Mouse (Mus musculus): ENCODE results near the gene C9orf72.
"Not testable (repeated sequence)": the region's sequence is repeated elsewhere in the genome, so short reads cannot be mapped to it uniquely, and the experiment has no call there.

C9orf72 gene

DNA sequence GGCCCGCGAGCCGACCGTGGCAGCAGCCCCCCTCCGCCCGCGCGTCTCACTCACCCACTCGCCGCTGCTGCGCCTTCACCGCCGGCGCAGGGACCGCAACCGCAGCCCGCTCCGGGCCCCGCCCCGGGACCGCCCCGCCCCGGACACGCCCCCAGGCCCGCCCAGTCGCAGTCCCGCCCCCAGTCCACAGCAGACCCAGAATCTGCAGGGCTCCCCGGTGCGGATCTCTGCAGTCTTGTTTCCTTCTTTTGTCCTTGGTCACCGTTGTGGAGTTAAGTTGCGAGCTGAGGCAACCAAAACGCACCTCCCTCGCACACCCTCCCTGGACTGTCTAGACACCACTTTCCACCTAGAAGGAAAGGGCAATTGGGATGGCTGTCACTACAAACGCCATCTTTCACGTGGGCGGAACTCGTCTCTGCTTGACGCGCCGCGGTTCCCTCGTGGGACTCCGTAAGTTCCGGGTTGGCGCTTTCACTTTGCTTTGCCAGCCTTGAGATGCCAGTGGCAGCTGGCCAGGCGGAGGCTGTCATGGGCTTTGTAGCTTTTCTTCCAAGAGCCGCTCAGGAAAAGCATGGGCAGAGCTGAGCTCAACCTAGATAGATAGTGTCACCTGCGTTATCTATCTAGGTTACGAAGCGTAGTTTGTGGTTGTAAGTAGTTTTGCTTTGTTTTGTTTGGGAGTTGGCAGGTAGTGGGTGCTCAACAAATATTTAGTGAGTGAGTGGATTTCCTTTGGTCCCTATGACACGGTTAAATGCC, at the start of gene C9orf72:
TSS of gene C9orf72 (minus strand) at position 442 of the 762 bp plus-strand sequence.
- DNase-seq (ENCODE audit: low spot score) = peak; percentile 94

DNA sequence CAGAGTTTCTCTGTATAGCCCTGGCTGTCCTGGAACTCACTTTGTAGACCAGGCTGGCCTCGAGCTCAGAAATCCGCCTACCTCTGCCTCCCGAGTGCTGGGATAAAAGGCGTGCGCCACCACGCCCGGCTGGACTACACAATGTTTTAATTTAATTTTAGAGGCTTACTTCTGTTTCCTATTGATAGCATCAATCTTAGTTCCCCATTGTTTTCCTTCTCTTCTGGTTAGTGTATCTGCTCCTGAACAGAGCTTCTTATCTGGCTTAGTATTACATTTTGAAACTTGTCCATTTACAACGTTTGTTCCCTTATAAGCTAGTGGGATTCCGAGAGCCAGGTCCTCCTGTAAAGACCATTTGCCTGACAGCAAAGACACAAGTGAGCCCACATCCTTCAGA, 33.0 kb upstream of the C9orf72 start:
- no peak for DNase-seq (ENCODE audit: low spot score)

- DNase-seq (ENCODE audit: low spot score) = no peak
Observed at GRCm38 (mm10) chr4:35244023-35244422, 18.0 kb upstream of the C9orf72 start.

DNA sequence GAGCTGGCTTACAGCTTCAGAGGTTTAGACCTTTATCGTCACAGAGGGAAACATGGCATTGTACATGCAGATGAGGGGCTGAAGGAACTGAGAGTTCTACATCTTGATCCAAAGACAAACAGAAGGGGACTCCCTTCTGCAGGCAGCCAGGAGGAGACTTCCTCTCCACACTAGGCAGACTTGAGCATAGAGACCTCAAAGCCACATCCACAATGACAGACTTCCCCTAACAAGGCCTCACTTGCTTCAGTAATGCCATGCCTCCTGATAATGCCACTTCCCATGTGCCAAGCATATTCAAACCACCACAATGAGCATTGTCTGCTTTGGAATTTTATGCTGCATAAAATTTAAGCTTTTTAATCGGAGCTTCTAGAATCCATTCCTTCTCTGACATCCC, 15.8 kb upstream of the C9orf72 start:
- DNase-seq (ENCODE audit: low spot score) = no peak

- DNase-seq (ENCODE audit: low spot score) = no peak
Observed at GRCm38 (mm10) chr4:35238696-35239095, 12.7 kb upstream of the C9orf72 start.

DNA sequence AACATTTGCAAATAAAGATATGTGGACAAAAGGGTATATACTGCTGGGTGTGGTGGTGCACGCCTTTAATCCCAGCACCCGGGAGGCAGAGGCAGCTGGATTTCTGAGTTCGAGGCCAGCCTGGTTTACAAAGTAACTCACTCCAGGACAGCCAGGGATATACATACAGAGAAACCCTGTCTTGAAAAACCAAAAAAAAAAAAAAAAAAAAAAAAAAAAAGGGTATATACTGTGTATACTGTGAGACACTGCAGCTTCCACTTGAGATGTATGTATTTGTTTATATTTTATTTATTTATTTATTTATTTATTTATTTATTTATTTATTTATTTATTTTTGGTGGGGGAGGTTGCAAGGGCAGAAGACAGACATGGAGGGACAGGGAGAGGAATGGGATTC, 12.3 kb upstream of the C9orf72 start:
- DNase-seq (ENCODE audit: low spot score) = not testable (repeated sequence)

DNA sequence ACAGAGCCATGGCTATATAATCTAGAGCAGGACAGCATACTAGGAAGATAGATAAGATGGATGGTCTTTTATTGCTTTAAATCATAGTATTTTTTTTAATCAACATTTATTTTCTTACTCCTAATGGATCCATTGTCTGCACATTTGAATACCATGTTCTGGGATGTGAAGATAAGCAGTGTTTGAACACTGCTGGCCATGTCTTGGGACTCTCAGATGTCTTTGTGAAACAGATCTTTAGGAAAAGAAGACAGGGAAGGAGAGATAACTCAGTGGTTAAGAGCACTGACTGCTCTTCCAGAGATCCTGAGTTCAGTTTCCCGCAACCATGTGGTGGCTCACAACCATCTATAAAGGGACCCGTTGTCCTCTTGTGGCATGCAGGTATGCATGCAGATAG, 10.3 kb upstream of the C9orf72 start:
- no peak for DNase-seq (ENCODE audit: low spot score)

DNA sequence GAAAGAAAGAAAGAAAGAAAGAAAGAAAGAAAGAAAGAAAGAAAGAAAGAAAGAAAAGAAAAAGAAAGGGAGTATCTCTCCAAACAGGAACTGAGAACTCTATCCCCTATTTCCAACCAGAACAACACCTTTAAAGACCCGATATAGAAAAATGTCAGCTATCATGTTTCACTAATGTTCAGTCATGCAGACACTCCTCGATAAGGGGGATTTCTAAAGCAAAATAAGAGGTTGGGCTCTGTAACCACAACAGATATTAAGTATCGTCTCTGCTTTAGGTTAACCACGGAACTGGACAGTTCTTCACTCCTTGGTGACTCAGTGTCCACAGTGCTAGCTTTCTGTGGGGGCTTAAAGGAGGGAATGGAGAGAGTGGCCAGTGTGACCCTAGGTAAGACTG, 2.3 kb upstream of the C9orf72 start:
- DNase-seq (ENCODE audit: low spot score) = no peak

- DNase-seq (ENCODE audit: low spot score) = no peak
Observed at GRCm38 (mm10) chr4:35226496-35226992, 569 bp upstream of the C9orf72 start.

DNA sequence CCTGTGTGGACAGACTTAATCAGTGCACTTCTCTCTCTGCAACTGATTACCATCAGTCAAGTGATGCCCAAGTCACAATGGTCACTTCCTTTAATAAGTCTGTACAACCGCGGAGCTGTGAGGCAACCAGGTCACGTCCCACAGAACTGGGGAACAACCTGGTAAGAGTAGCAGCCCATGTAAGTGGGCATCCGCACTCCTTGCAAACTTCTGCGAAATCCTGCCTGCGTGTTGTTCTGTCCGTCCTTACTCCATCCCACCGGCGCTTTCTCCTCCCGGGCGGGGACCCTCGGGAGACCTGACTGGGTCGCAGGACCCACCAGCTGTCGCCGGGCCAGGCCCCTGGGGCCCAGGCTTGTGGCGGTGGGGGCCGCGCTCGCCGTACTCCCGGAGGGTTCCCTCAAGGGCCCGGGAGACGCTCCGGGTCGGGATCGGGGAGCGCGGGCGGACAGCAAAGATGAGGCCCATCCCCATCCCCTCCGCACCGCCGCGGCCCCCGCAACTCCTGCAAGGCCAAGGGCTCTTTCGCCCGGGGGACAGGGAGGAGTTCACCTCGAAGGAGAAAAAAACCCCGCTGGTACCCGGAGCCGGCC, 738 bp downstream of the C9orf72 start:
- no peak for DNase-seq (ENCODE audit: low spot score)

- no peak for DNase-seq (ENCODE audit: low spot score)
Observed at GRCm38 (mm10) chr4:35224101-35224500, 1.9 kb downstream of the C9orf72 start.

- no peak for DNase-seq (ENCODE audit: low spot score)
Observed at GRCm38 (mm10) chr4:35223376-35223988, 2.5 kb downstream of the C9orf72 start.

DNA sequence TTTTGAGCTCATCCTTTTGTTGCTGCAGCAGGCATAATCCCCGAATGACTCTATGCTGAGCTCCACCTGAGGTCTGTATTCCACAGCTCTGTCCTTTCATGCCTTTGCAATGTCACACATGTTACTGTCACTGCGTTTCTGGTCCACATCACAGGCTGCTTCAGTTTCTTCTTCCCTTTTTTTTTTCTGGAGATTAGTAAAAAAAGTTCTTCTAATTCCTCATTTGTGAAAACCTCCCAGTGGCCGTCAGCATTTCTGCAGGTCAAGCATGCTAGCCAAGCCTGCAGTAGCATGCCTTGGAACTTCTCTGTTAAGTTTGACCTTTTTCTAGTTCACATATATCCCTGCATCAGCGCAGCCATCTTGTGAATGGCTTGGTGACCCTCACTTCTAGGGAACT, 4.1 kb downstream of the C9orf72 start:
- DNase-seq (ENCODE audit: low spot score) = no peak

- no peak for DNase-seq (ENCODE audit: low spot score)
Observed at GRCm38 (mm10) chr4:35221131-35221530, 4.8 kb downstream of the C9orf72 start.

DNA sequence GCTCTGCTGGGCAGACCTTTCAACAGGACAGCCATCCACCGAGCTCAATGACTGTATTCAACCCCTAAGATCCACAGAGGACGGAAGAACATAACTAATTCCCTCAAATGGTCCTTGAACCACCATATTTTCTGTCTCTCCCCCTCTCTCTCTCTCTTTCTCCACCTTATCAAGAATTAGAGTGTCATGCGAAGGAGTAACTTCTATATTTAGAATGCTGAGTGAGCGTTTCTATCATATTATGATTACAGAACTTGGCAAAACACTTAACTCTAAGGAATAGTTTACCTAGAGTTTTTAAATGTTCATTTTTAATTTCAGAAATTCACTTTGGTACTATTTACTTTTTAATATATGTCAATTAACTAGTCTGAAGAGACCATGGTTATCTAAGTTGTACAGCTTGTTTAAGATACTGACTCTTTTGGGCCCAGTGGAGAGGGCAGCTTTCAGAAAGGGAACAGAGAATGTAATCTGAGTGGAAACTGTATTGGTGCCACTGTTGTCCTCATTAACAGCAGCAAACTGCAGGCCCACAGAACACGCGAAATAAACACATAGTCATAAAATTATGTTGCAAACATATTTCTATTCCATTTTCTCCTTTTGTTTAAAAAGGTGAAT, 5.8 kb downstream of the C9orf72 start:
- DNase-seq (ENCODE audit: low spot score) = no peak

GRCm38 (mm10) chr4:35204659-35205058, 21.3 kb downstream of the C9orf72 start:
- DNase-seq (ENCODE audit: low spot score) = no peak

- DNase-seq (ENCODE audit: low spot score) = no peak
Observed at GRCm38 (mm10) chr4:35203724-35204123, 22.3 kb downstream of the C9orf72 start.

DNA sequence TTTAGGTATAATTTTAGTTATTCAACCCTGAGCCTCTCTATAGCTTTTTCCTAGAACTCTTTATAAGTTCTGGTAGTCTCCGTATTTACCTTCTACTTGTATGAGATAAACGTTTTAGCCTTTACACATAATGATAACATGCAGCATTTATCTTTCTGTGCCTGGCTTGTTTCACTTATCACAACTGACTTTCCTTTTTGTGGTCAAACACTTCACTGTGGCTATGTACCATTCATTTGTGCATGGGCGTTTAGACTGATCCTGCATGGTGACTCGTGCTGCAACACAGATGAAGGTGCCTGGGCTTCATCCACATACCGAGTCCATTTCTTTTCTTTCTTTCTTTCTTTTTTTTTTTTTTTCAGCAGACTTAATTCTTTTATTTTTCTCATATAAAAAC, 24.3 kb downstream of the C9orf72 start:
- DNase-seq (ENCODE audit: low spot score) = no peak

DNA sequence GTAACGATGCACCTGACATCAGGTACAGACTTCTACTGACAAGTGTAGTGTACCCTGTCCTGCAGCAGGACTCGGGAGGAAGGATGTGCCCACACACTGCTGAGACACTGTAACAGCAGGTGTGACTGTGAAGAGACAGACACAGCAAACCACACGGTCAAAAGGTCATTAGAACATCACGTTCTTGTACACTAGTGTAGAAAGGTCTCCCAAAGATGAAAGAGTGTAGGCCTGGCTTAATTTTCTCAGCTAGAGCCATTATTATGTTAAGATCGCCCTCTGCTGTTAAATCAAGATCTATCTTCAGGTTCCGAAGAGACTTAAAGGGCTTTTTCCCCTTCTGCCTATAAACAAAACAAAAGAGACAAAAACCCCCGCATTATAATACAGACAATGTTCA, 33.2 kb downstream of the C9orf72 start:
- DNase-seq (ENCODE audit: low spot score) = no peak

GRCm38 (mm10) chr4:35189794-35190193, 36.2 kb downstream of the C9orf72 start:
- no peak for DNase-seq (ENCODE audit: low spot score)

- no peak for DNase-seq (ENCODE audit: low spot score)
Observed at GRCm38 (mm10) chr4:35187617-35188326, 38.2 kb downstream of the C9orf72 start.
